Mouse (Mus musculus) MEL (cell line): Measurements from ENCODE around the gene Gsta2.

Experiments
- BHLHE40 ChIP-seq: IDR thresholded peaks from 2 replicates; pipeline ENCODE4 v1.6.1; 2012; ENCODE audit warnings: low read depth, mild to moderate bottlenecking, inconsistent platforms, low read length, improper control_type of control experiment, borderline replicate concordance
- CTCF ChIP-seq, 3 experiments: IDR thresholded peaks in 2 of 3; conservative IDR thresholded peaks in 1 of 3; 2 replicates each; pipeline ENCODE4 v1.5.1; 2011 to 2012; ENCODE audit warnings: low read length in 3 of 3, low read depth in 2 of 3, mild to moderate bottlenecking in 2 of 3, improper control_type of control experiment in 1 of 3, inconsistent platforms in 1 of 3, mixed read lengths in 1 of 3, moderate library complexity in 1 of 3; ENCODE audit not compliant: control insufficient read depth in 1 of 3, insufficient read depth in 1 of 3, poor library complexity in 1 of 3, severe bottlenecking in 1 of 3
- MAX ChIP-seq: IDR thresholded peaks from 2 replicates; pipeline ENCODE4 v1.6.1; 2011; ENCODE audit warnings: low read length, improper control_type of control experiment
- MAZ ChIP-seq: IDR thresholded peaks from 2 replicates; pipeline ENCODE4 v1.6.1; 2012; ENCODE audit warnings: low read depth, mild to moderate bottlenecking, inconsistent platforms, low read length, improper control_type of control experiment
- POLR2A ChIP-seq, 2 experiments: IDR thresholded peaks; 2 replicates each; pipeline ENCODE4 v1.6.1; 2011 to 2012; ENCODE audit warnings: low read length in 2 of 2, mild to moderate bottlenecking in 2 of 2, control low read depth in 1 of 2, improper control_type of control experiment in 1 of 2, low read depth in 1 of 2, moderate library complexity in 1 of 2; ENCODE audit not compliant: control insufficient read depth in 1 of 2, insufficient read depth in 1 of 2, poor library complexity in 1 of 2

DNA sequence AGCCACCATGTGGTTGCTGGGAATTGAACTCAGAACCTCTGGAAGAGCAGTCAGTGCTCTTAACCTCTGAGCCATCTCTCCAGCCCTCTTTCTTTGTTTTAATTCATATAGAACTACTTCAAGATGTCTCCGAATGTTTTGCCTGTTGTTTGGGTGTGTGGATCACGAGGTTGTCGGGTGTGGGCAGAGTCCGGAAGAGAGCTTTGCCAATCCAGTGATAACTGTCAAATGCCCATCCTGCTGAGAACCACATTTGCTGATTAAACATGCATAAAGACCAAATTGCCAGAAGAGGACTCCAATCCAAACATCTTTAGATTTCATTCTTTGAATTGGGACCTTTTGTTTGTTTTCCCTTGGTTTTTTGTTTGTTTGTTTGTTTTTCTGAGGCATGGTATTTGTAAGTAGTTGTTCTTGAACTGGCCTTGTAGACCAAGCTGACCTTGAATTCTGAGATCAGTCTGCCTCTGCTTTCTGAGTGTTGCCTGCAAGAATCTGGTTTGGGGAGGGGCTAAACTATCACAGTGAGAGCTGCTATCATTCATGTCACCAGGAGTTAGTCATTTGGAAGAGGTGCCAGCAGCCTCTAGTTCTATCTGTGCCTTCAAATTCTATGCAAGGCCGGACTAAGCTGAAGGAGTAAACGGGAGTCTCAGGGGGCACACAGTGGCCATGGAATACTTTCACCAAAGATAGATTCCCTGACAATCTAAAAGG, 3.9 kb downstream of the Gsta2 start:
- TF ChIP-seq MAZ = no peak
- TF ChIP-seq CTCF (IDR thresholded peaks at IDR 0.05 in 2 of 3, conservative IDR thresholded peaks at IDR 0.05 in 1 of 3; ENCODE audit: control insufficient read depth in 1 of 3, insufficient read depth in 1 of 3, low read depth in 2 of 3, low read length in 3 of 3, poor library complexity in 1 of 3, severe bottlenecking in 1 of 3) = no peak
- no peak for TF ChIP-seq MAX
- no peak for TF ChIP-seq POLR2A (IDR thresholded peaks at IDR 0.05; ENCODE audit: control insufficient read depth in 1 of 2, insufficient read depth in 1 of 2, low read depth in 1 of 2, low read length in 2 of 2, poor library complexity in 1 of 2)
- no peak for TF ChIP-seq BHLHE40
